Mouse (Mus musculus): ENCODE data around the gene C330021F23Rik. TPM values are rescaled to one million over a fixed set of nuclear protein-coding genes. Genes with fewer than 3 reads are reported as not detected.

Gene C330021F23Rik
- polyA plus RNA-seq, 1 experiment from 2014 or later = 0.91 TPM

DNA sequence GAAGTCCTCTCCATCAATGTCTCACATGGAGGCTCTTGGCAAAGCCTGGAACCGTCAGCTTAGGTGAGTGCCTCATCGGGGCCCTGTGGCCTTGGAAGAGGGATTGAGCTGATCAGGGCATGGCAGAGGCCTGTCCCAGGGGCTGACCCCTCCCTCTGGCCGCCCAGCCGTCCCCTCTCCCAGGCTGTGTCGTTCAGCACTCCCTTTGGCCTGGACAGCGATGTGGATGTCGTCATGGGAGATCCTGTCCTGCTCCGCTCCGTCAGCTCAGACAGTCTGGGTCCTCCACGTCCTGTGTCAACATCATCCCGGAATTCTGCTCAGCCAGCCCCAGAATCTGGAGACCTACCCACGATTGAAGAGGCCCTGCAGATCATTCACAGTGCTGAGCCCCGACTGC lies 35.6 kb downstream of the C330021F23Rik start:
- Histone ChIP-seq H3K9me3 (ENCODE audit: low read depth, low read length) (no peaks in the 10 kb centered on the region), H3K4me1 (ENCODE audit: insufficient read depth) (no peaks in the 10 kb centered on the region), H3K27ac (ENCODE audit: low read depth) (no peak overlapping the region), H3K27me3 (ENCODE audit: insufficient read depth, low read length) (no peaks in the 10 kb centered on the region), H3K9ac (no peak overlapping the region), H3K4me3 (ENCODE audit: low read depth, low read length) (no peak overlapping the region), H3K36me3 (ENCODE audit: insufficient read depth) (peaks cover 13% of the 10 kb centered on the region), H3K4me2 (no peak overlapping the region)
- no peak for DNase-seq
- no peak for ATAC-seq (ENCODE audit: insufficient read depth)
- TF ChIP-seq CTCF (IDR thresholded peaks at IDR 0.05; ENCODE audit: low read depth) = no peak
- WGBS = 54% methylated on average over 13 of the region's 13 CpGs

DNA sequence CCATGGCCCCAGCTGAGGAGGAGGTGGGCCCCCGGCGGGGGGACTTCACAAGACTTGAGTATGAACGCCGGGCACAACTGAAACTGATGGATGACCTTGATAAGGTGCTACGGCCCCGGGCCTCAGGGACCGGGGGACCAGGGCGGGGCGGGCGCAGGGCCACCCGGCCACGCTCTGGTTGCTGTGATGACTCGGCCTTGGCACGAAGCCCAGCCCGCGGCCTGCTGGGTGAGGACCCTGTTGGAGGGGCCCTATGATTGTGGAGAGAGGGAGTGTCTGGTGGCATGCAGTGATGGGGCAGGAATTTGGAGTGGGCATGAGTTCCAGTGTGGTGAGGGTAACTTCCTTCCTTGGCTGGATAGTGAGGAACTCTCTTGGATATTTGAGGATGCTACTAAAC lies 38.8 kb downstream of the C330021F23Rik start:
- peak; percentile 11 for DNase-seq
- no peak overlapping the region for H3K9ac ChIP-seq
- H3K36me3 ChIP-seq (ENCODE audit: insufficient read depth) = peaks cover 45% of the 10 kb centered on the region

DNA sequence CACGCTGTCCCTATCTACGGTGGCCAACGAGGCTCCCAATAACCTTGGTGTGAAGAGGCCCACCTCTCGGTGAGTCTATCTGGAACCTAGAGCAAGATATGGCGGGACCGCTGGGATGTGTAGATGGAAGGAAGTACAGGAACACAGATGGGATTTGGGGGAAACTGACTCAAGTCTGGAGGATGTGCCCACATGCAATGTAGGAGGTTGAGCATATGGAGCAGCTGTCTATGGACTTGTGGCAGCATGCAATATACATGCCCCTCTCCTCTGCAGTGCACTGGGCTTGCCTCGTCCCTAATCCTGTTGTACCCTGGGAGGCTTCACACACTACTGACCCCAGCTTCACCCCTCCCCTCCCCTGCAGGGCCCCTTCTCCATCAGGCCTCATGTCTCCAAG lies 40.0 kb downstream of the C330021F23Rik start:
- WGBS = 80% methylated on average over 7 of the region's 7 CpGs
- H3K4me2 ChIP-seq = no peak overlapping the region
- DNase-seq (no peak), ATAC-seq (ENCODE audit: insufficient read depth) (no peak)
- TF ChIP-seq CTCF (IDR thresholded peaks at IDR 0.05; ENCODE audit: low read depth) = no peak
- no peaks in the 10 kb centered on the region for H3K9me3 ChIP-seq (ENCODE audit: low read depth, low read length)
- peaks cover 54% of the 10 kb centered on the region for H3K36me3 ChIP-seq (ENCODE audit: insufficient read depth)
- H3K4me1 ChIP-seq (ENCODE audit: insufficient read depth) = no peaks in the 10 kb centered on the region
- H3K4me3 ChIP-seq (ENCODE audit: low read depth, low read length) = no peak overlapping the region
- H3K27me3 ChIP-seq (ENCODE audit: insufficient read depth, low read length) = no peaks in the 10 kb centered on the region
- H3K9ac ChIP-seq = no peak overlapping the region
- H3K27ac ChIP-seq (ENCODE audit: low read depth) = no peak overlapping the region

More for the DNA sequence above, 38.8 kb downstream of the C330021F23Rik start:
- H3K9me3 ChIP-seq (ENCODE audit: low read depth, low read length) = no peaks in the 10 kb centered on the region
- H3K27ac ChIP-seq (ENCODE audit: low read depth) = no peak overlapping the region
- H3K27me3 ChIP-seq (ENCODE audit: insufficient read depth, low read length) = no peaks in the 10 kb centered on the region
- 60% methylated on average over 16 of the region's 16 CpGs for WGBS
- TF ChIP-seq CTCF (IDR thresholded peaks at IDR 0.05; ENCODE audit: low read depth) = no peak
- ATAC-seq (ENCODE audit: insufficient read depth) = peak; percentile 28; the same call in 1 of the 2 replicates
- H3K4me3 ChIP-seq (ENCODE audit: low read depth, low read length) = no peak overlapping the region
- H3K4me2 ChIP-seq = no peak overlapping the region
- no peaks in the 10 kb centered on the region for H3K4me1 ChIP-seq (ENCODE audit: insufficient read depth)

DNA sequence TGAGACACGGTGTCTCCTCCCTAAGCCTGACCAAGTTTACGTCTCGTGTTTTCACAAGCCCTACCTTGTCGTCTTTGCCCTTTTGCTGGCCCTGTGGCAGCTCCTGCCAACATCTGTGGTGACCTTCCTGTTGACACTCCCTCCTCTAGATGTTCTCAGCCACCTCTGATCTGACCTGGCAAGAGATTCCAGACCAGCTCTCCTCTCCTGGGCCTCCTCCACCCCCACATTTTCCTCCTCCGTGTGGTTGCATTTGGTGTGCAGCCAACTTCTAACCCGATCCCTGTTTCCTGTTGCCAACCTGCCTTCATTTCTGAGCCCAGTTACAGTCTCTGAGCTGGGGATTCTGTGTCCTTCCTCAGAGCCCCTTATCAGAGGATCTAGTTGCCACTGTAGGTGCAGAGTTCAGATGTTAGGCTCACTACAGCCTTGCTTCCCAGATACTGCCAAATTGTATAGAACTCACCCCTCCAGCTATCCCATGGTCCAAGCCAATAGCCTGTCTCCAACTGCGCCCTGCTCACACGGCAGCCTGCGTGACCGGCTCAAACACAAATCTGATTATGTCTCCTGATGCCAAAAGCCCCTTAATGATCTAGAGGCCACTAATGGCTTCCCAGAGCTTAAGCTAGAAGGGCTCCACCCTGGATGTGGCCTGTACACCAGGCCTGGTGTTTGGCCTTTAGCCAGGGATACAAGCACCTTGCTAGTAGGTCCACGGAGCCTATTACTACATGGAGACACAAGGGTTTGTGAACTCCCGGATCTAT lies 41.4 kb downstream of the C330021F23Rik start:
- Histone ChIP-seq H3K9me3 (ENCODE audit: low read depth, low read length) (no peaks in the 10 kb centered on the region), H3K4me1 (ENCODE audit: insufficient read depth) (no peaks in the 10 kb centered on the region)
- DNase-seq = no peak

DNA sequence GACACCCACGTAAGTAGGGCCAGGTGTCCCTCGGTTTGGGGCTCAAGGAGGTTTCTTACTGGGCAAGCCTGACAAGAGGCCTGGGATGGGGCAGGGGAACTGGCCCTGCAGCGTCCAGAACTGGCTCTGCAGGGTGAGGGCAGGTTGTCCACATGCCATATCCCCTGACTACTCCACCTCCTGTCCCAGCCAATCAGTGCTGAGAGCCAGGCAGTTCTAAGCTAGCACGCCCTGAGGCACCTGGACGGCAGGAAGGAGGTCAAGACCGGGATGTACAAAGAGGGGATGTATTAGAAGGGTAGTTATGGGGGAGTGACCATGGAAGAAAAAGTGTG lies 42.0 kb downstream of the C330021F23Rik start:
- Histone ChIP-seq H3K9ac (no peak overlapping the region), H3K4me3 (ENCODE audit: low read depth, low read length) (no peak overlapping the region), H3K27ac (ENCODE audit: low read depth) (no peak overlapping the region), H3K27me3 (ENCODE audit: insufficient read depth, low read length) (no peaks in the 10 kb centered on the region), H3K36me3 (ENCODE audit: insufficient read depth) (peaks cover 74% of the 10 kb centered on the region), H3K4me2 (no peak overlapping the region), H3K4me1 (ENCODE audit: insufficient read depth) (no peaks in the 10 kb centered on the region), H3K9me3 (ENCODE audit: low read depth, low read length) (no peaks in the 10 kb centered on the region)
- DNase-seq (no peak), ATAC-seq (ENCODE audit: insufficient read depth) (no peak)
- no peak for TF ChIP-seq CTCF (IDR thresholded peaks at IDR 0.05; ENCODE audit: low read depth)
- WGBS = 72% methylated on average over 6 of the region's 6 CpGs

More for the DNA sequence above, 41.4 kb downstream of the C330021F23Rik start:
- 72% methylated on average over 12 of the region's 12 CpGs for WGBS
- TF ChIP-seq CTCF (IDR thresholded peaks at IDR 0.05; ENCODE audit: low read depth) = no peak
- no peaks in the 10 kb centered on the region for H3K27me3 ChIP-seq (ENCODE audit: insufficient read depth, low read length)
- no peak overlapping the region for H3K27ac ChIP-seq (ENCODE audit: low read depth)
- no peak overlapping the region; the same call in 1 of the 2 replicates for H3K9ac ChIP-seq
- no peak for ATAC-seq (ENCODE audit: insufficient read depth)
- peaks cover 69% of the 10 kb centered on the region for H3K36me3 ChIP-seq (ENCODE audit: insufficient read depth)
- H3K4me2 ChIP-seq = no peak overlapping the region
- no peak overlapping the region for H3K4me3 ChIP-seq (ENCODE audit: low read depth, low read length)

DNA sequence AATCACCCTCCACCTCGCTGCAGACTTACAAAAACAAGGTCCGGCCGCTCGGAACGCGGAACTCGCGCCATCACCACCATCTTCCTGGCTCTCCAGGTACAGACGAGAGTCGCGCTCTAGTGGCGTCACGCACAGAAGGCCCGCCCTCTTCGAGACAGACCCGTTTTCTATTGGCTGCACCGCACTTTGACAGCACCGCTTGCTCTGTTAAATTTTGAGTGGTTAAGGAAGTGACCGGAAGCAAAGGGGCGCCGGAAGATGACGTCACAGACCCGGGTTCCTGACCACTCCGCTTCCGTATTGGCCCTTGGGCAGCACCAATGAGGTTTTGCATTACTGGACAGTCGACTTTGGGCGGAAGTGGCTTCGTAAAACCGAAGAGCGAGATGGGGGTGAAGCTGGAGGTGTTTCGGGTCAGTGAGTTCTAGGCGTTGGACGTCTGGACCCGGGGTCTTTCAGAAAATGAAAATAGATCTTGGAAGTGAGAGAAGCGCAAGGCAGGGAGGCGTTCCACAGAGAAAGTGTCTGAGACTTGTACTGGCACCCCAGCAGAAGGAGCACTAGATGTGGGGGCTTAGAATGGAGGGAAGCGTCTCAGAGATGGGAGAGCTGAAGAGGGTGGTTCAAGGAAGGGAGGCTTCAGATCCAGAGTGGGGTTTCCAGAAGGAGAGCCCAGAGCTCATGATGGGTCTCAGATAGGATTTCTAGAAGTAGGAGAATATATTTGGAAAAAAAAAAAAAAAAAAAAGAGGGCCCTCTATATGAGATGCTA lies 53.6 kb downstream of the C330021F23Rik start, which contains the start of the genes Xab2 and Pet100:
Xab2 (minus strand) TSS at position 118 of the 772 bp plus-strand sequence.
Pet100 (plus strand) TSS at position 350 of the 772 bp plus-strand sequence.
- ATAC-seq (ENCODE audit: insufficient read depth) = peak; percentile 99
- H3K36me3 ChIP-seq (ENCODE audit: insufficient read depth) = peaks cover 20% of the 10 kb centered on the region
- under 1% methylated on average over 37 of the region's 37 CpGs for WGBS
- peak within 1 kb of the TSS; percentile 73 for H3K9ac ChIP-seq
- no peak for TF ChIP-seq CTCF (IDR thresholded peaks at IDR 0.05; ENCODE audit: low read depth)
- H3K27me3 ChIP-seq (ENCODE audit: insufficient read depth, low read length) = no peaks in the 10 kb centered on the region
- H3K4me2 ChIP-seq = peak within 1 kb of the TSS; percentile 88
- no peak within 1 kb of the TSS for H3K27ac ChIP-seq (ENCODE audit: low read depth)
- DNase-seq = peak; percentile 100
- H3K9me3 ChIP-seq (ENCODE audit: low read depth, low read length) = no peaks in the 10 kb centered on the region
- H3K4me1 ChIP-seq (ENCODE audit: insufficient read depth) = peaks cover 3% of the 10 kb centered on the region; the same call in 1 of the 2 replicates
- peak within 1 kb of the TSS; percentile 87 for H3K4me3 ChIP-seq (ENCODE audit: low read depth, low read length)

DNA sequence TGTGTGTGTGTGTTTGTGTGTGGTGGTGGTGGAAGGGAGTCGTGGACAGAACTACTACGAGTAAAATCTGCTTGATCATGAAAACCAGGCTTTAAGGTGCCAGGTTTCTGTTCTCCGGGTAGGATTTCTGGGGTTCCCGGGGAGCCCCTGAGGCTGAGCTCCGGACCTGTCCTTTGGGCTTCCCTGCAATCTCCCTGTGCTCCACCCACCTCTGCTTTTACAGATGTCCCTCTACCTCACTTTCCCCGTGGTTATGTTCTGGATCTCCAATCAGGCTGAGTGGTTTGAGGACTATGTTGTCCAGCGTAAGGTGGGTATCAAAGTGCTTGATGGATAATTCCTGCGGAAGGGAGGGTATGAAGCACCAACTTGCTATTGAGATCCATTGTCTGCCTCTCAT lies 54.3 kb downstream of the C330021F23Rik start:
- H3K4me3 ChIP-seq (ENCODE audit: low read depth, low read length) = peak overlapping the region; percentile 87
- H3K4me1 ChIP-seq (ENCODE audit: insufficient read depth) = peaks cover 3% of the 10 kb centered on the region; the same call in 1 of the 2 replicates
- TF ChIP-seq CTCF (IDR thresholded peaks at IDR 0.05; ENCODE audit: low read depth) = no peak
- no peak for ATAC-seq (ENCODE audit: insufficient read depth)
- DNase-seq = no peak
- no peak overlapping the region for H3K27ac ChIP-seq (ENCODE audit: low read depth)
- 63% methylated on average over 8 of the region's 8 CpGs for WGBS
- peak overlapping the region; percentile 55 for H3K9ac ChIP-seq
- peak overlapping the region; percentile 69 for H3K4me2 ChIP-seq
- H3K9me3 ChIP-seq (ENCODE audit: low read depth, low read length) = no peaks in the 10 kb centered on the region
- H3K27me3 ChIP-seq (ENCODE audit: insufficient read depth, low read length) = no peaks in the 10 kb centered on the region
- H3K36me3 ChIP-seq (ENCODE audit: insufficient read depth) = peaks cover 14% of the 10 kb centered on the region
